Mouse (Mus musculus): ENCODE results near the gene Tnpo2. TPM values are rescaled to one million over a fixed set of nuclear protein-coding genes. Genes with fewer than 3 reads are reported as not detected.

Tnpo2 gene
- total and polyA plus RNA-seq, 3 experiments: 29.2 to 86.8 (median 62.3) TPM

DNA sequence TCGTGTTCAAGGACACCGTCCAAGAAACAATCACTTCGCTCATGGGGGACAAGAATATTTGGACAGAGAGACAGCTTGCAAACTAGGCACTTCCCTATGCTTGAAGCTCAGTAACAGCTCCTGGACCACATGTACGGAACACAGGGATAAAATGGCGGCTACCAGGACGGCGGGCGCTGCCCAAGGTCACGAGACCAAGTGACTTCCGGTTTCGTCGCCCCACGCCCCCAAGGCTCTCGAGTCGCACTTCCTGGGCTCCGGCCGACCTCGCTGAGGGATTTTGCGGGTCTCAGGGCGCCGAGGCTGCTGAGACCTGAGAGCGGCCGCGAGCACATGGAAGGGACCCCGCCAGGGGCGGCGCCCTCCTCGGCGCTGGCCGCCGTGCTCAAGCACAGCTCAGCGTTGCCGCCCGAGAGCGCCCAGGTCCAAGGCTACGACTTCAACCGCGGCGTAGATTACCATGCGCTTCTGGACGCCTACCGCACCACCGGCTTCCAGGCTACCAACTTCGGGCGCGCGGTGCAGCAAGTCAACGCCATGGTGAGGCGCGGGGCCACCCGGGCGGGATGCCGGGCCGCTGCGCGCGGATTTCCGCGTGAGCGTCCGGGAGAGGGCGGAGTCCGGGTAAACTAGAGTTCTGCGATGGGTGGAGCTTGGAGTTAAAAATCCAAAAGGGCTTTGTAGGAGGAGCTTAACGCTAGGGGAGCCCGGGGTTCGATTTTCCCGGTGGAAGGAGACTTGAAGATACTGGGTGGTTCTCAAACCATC, 35.0 kb downstream of the Tnpo2 start, which contains the start of gene Dhps (continued):
- no peak for TF ChIP-seq NRF1 (IDR thresholded peaks at IDR 0.05; ENCODE audit: insufficient read depth, low read depth, low read length, poor library complexity, severe bottlenecking)
- peak; percentile 81 for TF ChIP-seq TBP (IDR thresholded peaks at IDR 0.05; ENCODE audit: low read depth, low read length)
- TF ChIP-seq HCFC1 (IDR thresholded peaks at IDR 0.05; ENCODE audit: low read depth, low read length): peak; percentile 88
- TF ChIP-seq BHLHE40 (IDR thresholded peaks at IDR 0.05; ENCODE audit: borderline replicate concordance, low read depth, low read length): peak; percentile 94

DNA sequence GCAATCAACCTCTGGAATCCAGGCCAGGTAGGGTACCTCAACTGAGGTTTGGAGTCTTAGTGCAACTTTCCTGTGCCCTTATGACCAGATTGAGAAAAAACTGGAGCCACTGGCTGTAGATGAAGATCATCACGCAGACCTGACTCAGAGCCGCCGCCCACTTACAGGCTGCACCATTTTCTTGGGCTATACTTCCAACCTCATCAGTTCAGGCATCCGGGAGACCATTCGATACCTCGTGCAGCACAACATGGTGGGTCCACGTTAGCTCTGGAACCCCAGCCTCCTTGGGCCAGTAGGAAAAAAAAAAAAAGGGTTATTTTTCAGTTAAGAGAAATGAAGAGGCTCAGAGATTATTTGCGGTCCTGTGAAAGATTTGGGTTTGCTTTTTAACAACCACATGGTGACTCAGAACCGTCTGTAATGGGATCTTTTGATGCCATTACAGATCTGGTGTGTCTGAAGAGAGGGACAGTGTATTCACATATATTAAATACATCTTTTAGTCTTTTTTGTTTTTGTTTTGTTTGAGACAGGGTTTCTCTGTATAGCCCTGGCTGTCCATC, 35.7 kb downstream of the Tnpo2 start:
- H3K27me3 ChIP-seq (ENCODE audit: control insufficient read depth in 1 of 2, insufficient read depth in 2 of 2, low read length in 2 of 2): no peaks in the 10 kb centered on the region
- TF ChIP-seq EP300 (IDR thresholded peaks at IDR 0.05; ENCODE audit: low read depth in 1 of 2, low read length in 2 of 2) (no peak), MYC (IDR thresholded peaks at IDR 0.05; ENCODE audit: low read depth, low read length) (0 out of 2 replicates have a peak, but pooled peaks have one; percentile 18)
- peaks cover under 1 to 8% of the 10 kb centered on the region in 2 experiments; a peak in 3 of 4 replicates for H3K36me3 ChIP-seq (ENCODE audit: control insufficient read depth in 1 of 2, insufficient read depth in 2 of 2, low read length in 2 of 2)
- H3K4me1 ChIP-seq (ENCODE audit: control insufficient read depth in 1 of 2, insufficient read depth in 2 of 2, low read length in 2 of 2): peaks cover 2 to 12% of the 10 kb centered on the region in 2 experiments; a peak in 3 of 4 replicates
- peak overlapping the region; percentile 87 for H3K27ac ChIP-seq (ENCODE audit: control insufficient read depth, low read depth, low read length)
- H3K9me3 ChIP-seq (replicated peaks; ENCODE audit: insufficient read depth, low read length): no peaks in the 10 kb centered on the region
- peak overlapping the region; percentile 94 for H3K9ac ChIP-seq (ENCODE audit: control insufficient read depth, low read depth, low read length, poor library complexity, severe bottlenecking)
- H3K4me3 ChIP-seq (ENCODE audit: control insufficient read depth in 1 of 2, insufficient read depth in 1 of 2, low read depth in 2 of 2, low read length in 2 of 2): peak overlapping the region; percentile 86 to 90
- H3K79me2 ChIP-seq (ENCODE audit: control insufficient read depth, insufficient read depth, low read length, poor library complexity): peaks cover 15% of the 10 kb centered on the region
- DNase-seq (ENCODE audit: low read depth, low spot score): peak; percentile 64

DNA sequence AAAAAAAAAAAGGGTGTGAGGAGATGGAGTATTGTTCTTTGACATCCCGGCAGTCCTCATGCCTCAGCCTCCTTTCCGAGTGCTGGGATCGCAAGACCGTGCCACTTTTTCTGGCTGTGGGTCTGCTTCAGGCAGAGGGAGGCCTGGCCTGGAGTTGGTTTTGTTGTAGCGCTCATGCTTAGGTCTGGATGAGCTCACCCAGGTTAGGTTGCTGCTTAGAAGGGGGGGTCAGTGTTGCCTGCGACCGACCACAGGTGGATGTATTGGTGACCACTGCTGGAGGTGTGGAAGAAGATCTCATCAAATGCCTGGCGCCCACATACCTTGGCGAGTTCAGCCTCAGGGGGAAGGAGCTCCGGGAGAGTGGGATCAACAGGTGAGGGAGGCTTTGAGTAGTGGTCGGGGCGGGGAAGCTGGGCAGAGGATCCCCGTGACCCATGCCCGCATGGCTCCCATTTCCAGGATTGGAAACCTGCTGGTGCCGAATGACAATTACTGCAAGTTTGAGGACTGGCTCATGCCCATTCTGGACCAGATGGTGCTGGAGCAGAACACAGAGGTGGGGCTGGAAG, 36.4 kb downstream of the Tnpo2 start:
- Histone ChIP-seq H3K9me3 (replicated peaks; ENCODE audit: insufficient read depth, low read length) (no peaks in the 10 kb centered on the region), H3K36me3 (ENCODE audit: control insufficient read depth in 1 of 2, insufficient read depth in 2 of 2, low read length in 2 of 2) (peaks cover 2 to 8% of the 10 kb centered on the region in 2 experiments), H3K27ac (ENCODE audit: control insufficient read depth, low read depth, low read length) (no peak overlapping the region), H3K27me3 (ENCODE audit: control insufficient read depth in 1 of 2, insufficient read depth in 2 of 2, low read length in 2 of 2) (no peaks in the 10 kb centered on the region), H3K4me1 (ENCODE audit: control insufficient read depth in 1 of 2, insufficient read depth in 2 of 2, low read length in 2 of 2) (peaks cover 2 to 12% of the 10 kb centered on the region in 2 experiments; a peak in 3 of 4 replicates), H3K4me3 (ENCODE audit: control insufficient read depth in 1 of 2, insufficient read depth in 1 of 2, low read depth in 2 of 2, low read length in 2 of 2) (0 out of 4 replicates have a peak overlapping the region, but pooled peaks of 1 of the 2 experiments have one; percentile 12), H3K9ac (ENCODE audit: control insufficient read depth, low read depth, low read length, poor library complexity, severe bottlenecking) (peak overlapping the region; percentile 26; the same call in 1 of the 2 replicates), H3K79me2 (ENCODE audit: control insufficient read depth, insufficient read depth, low read length, poor library complexity) (peaks cover 15% of the 10 kb centered on the region)
- TF ChIP-seq BHLHE40 (IDR thresholded peaks at IDR 0.05; ENCODE audit: borderline replicate concordance, low read depth, low read length) (no peak), E2F4 (IDR thresholded peaks at IDR 0.05; ENCODE audit: borderline replicate concordance, low read depth, low read length) (no peak), MYB (IDR thresholded peaks at IDR 0.05; ENCODE audit: low read depth, low read length) (no peak), MXI1 (IDR thresholded peaks at IDR 0.05; ENCODE audit: low read depth, low read length) (no peak), ZC3H11A (IDR thresholded peaks at IDR 0.05; ENCODE audit: low read depth, low read length) (no peak), POLR2AphosphoS2 (IDR thresholded peaks at IDR 0.05; ENCODE audit: low read length) (no peak)
- no peak for DNase-seq (ENCODE audit: low read depth, low spot score)
